Mouse (Mus musculus) telencephalon, adult 2 months (tissue): ENCODE results near the gene Olfr575.

Experiments used
- DNase-seq: peaks from one replicate; pipeline ENCODE4 v3.0.0-alpha.2; 2011; ENCODE audit warnings: low read depth, low spot score

Gene Olfr575

GRCm38 (mm10) chr7:102958593-102958992 lies at the start of gene Olfr575:
Gene Olfr575 (minus strand): TSS chr7:102958775.
- DNase-seq: no peak

- DNase-seq: no peak
Observed at GRCm38 (mm10) chr7:102989224-102989623, 30.6 kb upstream of the Olfr575 start, which contains the start of gene Olfr578. Gene Olfr578 (minus strand): TSS chr7:102989324.

- peak; percentile 12 for DNase-seq
Observed at GRCm38 (mm10) chr7:102975843-102976242, 17.3 kb upstream of the Olfr575 start, which contains the start of gene Olfr577. Gene Olfr577 (minus strand): TSS chr7:102975943.

- DNase-seq: peak; percentile 33
Observed at GRCm38 (mm10) chr7:102974399-102974798, 15.8 kb upstream of the Olfr575 start.

- no peak for DNase-seq
Observed at GRCm38 (mm10) chr7:102962360-102962759, 3.8 kb upstream of the Olfr575 start, which contains the start of gene Olfr576. Gene Olfr576 (plus strand): TSS chr7:102962660.

- no peak for DNase-seq
Observed at GRCm38 (mm10) chr7:102958137-102958536, 438 bp downstream of the Olfr575 start.

- no peak for DNase-seq
Observed at GRCm38 (mm10) chr7:102950732-102951131, 7.8 kb downstream of the Olfr575 start.

- no peak for DNase-seq
Observed at GRCm38 (mm10) chr7:102948167-102948566, 10.4 kb downstream of the Olfr575 start, which contains the start of gene Olfr574. Gene Olfr574 (plus strand): TSS chr7:102948467.

GRCm38 (mm10) chr7:102943417-102943816 lies 15.2 kb downstream of the Olfr575 start:
- no peak for DNase-seq

GRCm38 (mm10) chr7:102942475-102942874 lies 16.1 kb downstream of the Olfr575 start, which contains the start of gene Olfr573-ps1:
Gene Olfr573-ps1 (minus strand): TSS chr7:102942575.
- no peak for DNase-seq

- no peak for DNase-seq
Observed at GRCm38 (mm10) chr7:102927105-102927504, 31.5 kb downstream of the Olfr575 start.

GRCm38 (mm10) chr7:102924109-102924508 lies 34.5 kb downstream of the Olfr575 start, which contains the start of gene Olfr572:
Gene Olfr572 (plus strand): TSS chr7:102924409.
- DNase-seq: no peak

- peak; percentile 22 for DNase-seq
Observed at GRCm38 (mm10) chr7:102919632-102920031, 38.9 kb downstream of the Olfr575 start.

- DNase-seq: no peak
Observed at GRCm38 (mm10) chr7:102917032-102917875, 41.3 kb downstream of the Olfr575 start, which contains the start of gene Olfr571. Gene Olfr571 (minus strand): TSS chr7:102917536.

- DNase-seq: no peak
Observed at GRCm38 (mm10) chr7:102916405-102916804, 42.2 kb downstream of the Olfr575 start.

GRCm38 (mm10) chr7:102915261-102915660 lies 43.3 kb downstream of the Olfr575 start:
- DNase-seq: no peak
